Mouse (Mus musculus): ENCODE data around the gene Nin. TPM values are rescaled to one million over a fixed set of nuclear protein-coding genes. Genes with fewer than 3 reads are reported as not detected.

The Nin gene
- polyA plus RNA-seq, 1 experiment from 2014 or later: 9.4 TPM

DNA sequence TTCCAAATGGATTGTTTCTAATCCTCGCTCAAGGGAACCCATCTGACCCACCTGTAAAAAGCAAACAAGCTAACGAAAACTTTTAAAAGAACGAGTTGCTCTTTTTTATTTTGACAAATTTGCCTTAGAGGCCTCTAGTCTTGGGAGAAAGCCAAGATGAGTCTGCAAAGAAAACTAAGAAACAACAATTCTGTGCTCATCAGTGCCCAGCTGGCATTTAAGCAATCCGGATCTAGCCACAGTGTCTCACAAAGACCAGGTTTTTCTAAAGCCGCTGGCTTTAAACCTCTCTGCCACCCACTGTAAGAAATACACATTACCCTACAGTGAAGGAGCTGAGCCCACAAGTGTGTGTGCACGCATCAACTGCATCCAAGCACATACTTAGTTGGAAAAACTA, 88.1 kb downstream of the Nin start:
- no peak for ATAC-seq
- 93% methylated on average over 6 of the region's 6 CpGs for WGBS
- no peak overlapping the region for H3K4me3 ChIP-seq (ENCODE audit: low read length)
- no peaks in the 10 kb centered on the region for H3K4me1 ChIP-seq (ENCODE audit: control insufficient read depth, insufficient read depth, low read depth, low read length)
- no peak overlapping the region for H3K9ac ChIP-seq (ENCODE audit: low read depth, low read length)
- H3K27me3 ChIP-seq (replicated peaks; ENCODE audit: control insufficient read depth, insufficient read depth, low read length): no peaks in the 10 kb centered on the region
- H3K36me3 ChIP-seq (ENCODE audit: control insufficient read depth, insufficient read depth, low read length): peaks cover 27% of the 10 kb centered on the region
- no peak overlapping the region for H3K4me2 ChIP-seq (ENCODE audit: low read length)
- H3K27ac ChIP-seq (ENCODE audit: low read depth, low read length): no peak overlapping the region
- no peaks in the 10 kb centered on the region for H3K9me3 ChIP-seq (ENCODE audit: control insufficient read depth, low read length)

DNA sequence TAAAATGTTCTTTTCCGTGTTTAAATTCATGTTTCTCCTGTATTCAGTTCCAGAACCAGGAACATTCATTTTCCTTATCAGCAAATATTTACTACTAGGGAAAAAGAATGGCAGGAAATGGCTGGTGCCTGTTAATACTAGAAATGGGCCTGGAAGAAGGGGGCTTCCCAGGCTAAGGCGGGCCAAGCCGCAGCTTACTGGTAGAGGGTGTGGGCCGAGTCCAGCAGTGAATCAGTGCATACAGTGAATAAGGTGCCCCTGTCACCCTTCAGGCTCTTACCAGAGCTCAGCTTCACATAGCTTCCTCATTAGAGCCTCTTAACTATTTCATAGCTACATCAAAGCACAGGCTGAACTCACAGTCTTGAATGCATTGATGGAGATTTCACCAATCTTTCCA, 89.9 kb downstream of the Nin start:
- H3K27ac ChIP-seq (ENCODE audit: low read depth, low read length): no peak overlapping the region
- no peak overlapping the region for H3K4me2 ChIP-seq (ENCODE audit: low read length)
- no peaks in the 10 kb centered on the region for H3K9me3 ChIP-seq (ENCODE audit: control insufficient read depth, low read length)
- H3K4me1 ChIP-seq (ENCODE audit: control insufficient read depth, insufficient read depth, low read depth, low read length): no peaks in the 10 kb centered on the region
- no peak overlapping the region for H3K9ac ChIP-seq (ENCODE audit: low read depth, low read length)
- no peak for ATAC-seq
- H3K4me3 ChIP-seq (ENCODE audit: low read length): no peak overlapping the region
- H3K27me3 ChIP-seq (replicated peaks; ENCODE audit: control insufficient read depth, insufficient read depth, low read length): no peaks in the 10 kb centered on the region
- WGBS: 89% methylated on average over 4 of the region's 4 CpGs
- peaks cover 25% of the 10 kb centered on the region for H3K36me3 ChIP-seq (ENCODE audit: control insufficient read depth, insufficient read depth, low read length)

DNA sequence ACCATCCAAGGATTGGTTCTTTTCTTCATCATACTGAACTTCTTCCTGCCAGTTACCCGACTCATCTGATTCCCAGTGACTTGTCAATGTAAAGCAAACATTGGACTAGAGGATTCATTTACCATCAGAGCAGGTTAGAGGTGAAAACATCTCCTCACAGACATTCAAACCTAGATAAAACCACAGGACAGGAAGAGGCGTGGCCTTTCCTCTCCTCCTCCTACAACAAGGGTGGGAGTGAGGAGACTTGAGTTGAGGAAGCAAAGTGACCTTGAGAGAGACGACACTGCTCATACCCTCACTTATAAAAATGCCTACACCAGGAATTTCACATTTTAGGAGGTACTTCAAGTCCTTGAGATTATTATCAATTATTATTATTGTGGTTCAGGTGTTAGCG, 95.4 kb downstream of the Nin start:
- Histone ChIP-seq H3K36me3 (ENCODE audit: control insufficient read depth, insufficient read depth, low read length) (peaks cover 15% of the 10 kb centered on the region), H3K27me3 (replicated peaks; ENCODE audit: control insufficient read depth, insufficient read depth, low read length) (no peaks in the 10 kb centered on the region), H3K4me2 (ENCODE audit: low read length) (no peak overlapping the region), H3K27ac (ENCODE audit: low read depth, low read length) (no peak overlapping the region), H3K4me1 (ENCODE audit: control insufficient read depth, insufficient read depth, low read depth, low read length) (no peaks in the 10 kb centered on the region), H3K9me3 (ENCODE audit: control insufficient read depth, low read length) (no peaks in the 10 kb centered on the region), H3K9ac (ENCODE audit: low read depth, low read length) (no peak overlapping the region), H3K4me3 (ENCODE audit: low read length) (no peak overlapping the region)
- ATAC-seq: no peak
- 89% methylated on average over 4 of the region's 4 CpGs for WGBS

DNA sequence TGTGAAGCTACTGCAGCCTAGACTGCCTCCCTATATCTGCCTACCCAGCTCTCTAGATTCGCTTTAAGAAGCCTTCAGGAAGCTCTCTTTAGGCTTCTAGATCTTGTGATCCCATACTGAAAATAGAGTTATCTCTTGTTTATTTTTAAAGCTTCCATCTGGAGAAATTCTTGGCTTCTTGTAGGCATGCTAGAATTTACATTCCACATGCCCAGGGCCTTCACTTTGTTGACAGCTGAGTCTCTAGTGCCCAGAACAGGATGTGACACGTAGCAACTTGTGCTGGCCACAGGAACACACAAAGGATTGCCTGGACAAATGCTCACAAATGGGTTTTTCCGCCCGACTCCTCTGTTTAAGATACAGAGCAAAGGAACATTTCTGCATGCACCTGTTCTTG, 97.6 kb downstream of the Nin start:
- 87% methylated on average over 4 of the region's 4 CpGs for WGBS
- ATAC-seq: no peak
- H3K27me3 ChIP-seq (replicated peaks; ENCODE audit: control insufficient read depth, insufficient read depth, low read length): no peaks in the 10 kb centered on the region
- H3K4me2 ChIP-seq (ENCODE audit: low read length): no peak overlapping the region
- H3K36me3 ChIP-seq (ENCODE audit: control insufficient read depth, insufficient read depth, low read length): peaks cover 15% of the 10 kb centered on the region
- no peak overlapping the region for H3K4me3 ChIP-seq (ENCODE audit: low read length)
- no peak overlapping the region for H3K9ac ChIP-seq (ENCODE audit: low read depth, low read length)
- no peaks in the 10 kb centered on the region for H3K4me1 ChIP-seq (ENCODE audit: control insufficient read depth, insufficient read depth, low read depth, low read length)
- no peak overlapping the region for H3K27ac ChIP-seq (ENCODE audit: low read depth, low read length)
- no peaks in the 10 kb centered on the region for H3K9me3 ChIP-seq (ENCODE audit: control insufficient read depth, low read length)

DNA sequence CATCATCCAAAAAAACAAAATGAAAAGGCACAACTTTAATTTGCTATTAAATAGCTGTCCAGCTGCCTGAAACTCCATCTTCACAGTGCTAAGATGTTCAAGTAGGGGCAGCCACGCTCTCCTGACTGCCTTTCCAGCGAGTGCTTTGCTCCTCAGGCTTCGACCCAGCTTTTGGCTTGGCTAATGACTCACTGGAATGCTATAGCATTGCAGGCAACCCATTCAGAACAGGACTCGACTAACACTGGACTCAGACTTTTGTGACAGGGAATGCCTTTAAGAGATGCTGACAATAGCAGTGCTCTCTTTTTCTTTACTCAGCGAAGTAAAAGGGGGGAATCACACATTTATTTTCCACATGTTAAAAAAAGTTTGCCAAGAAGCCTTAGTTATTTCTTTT, 101.8 kb downstream of the Nin start:
- H3K27me3 ChIP-seq (replicated peaks; ENCODE audit: control insufficient read depth, insufficient read depth, low read length): no peaks in the 10 kb centered on the region
- no peak overlapping the region for H3K4me3 ChIP-seq (ENCODE audit: low read length)
- H3K9ac ChIP-seq (ENCODE audit: low read depth, low read length): no peak overlapping the region
- peaks cover 10% of the 10 kb centered on the region for H3K36me3 ChIP-seq (ENCODE audit: control insufficient read depth, insufficient read depth, low read length)
- no peak overlapping the region for H3K4me2 ChIP-seq (ENCODE audit: low read length)
- H3K27ac ChIP-seq (ENCODE audit: low read depth, low read length): no peak overlapping the region
- WGBS: 33% methylated on average over 5 of the region's 5 CpGs
- no peaks in the 10 kb centered on the region for H3K9me3 ChIP-seq (ENCODE audit: control insufficient read depth, low read length)
- H3K4me1 ChIP-seq (ENCODE audit: control insufficient read depth, insufficient read depth, low read depth, low read length): no peaks in the 10 kb centered on the region
- no peak for ATAC-seq

GRCm38 (mm10) chr12:70010356-70010755, 103.2 kb downstream of the Nin start:
- Histone ChIP-seq H3K4me2 (ENCODE audit: low read length) (no peak overlapping the region), H3K4me3 (ENCODE audit: low read length) (no peak overlapping the region), H3K9ac (ENCODE audit: low read depth, low read length) (no peak overlapping the region), H3K27ac (ENCODE audit: low read depth, low read length) (no peak overlapping the region), H3K4me1 (ENCODE audit: control insufficient read depth, insufficient read depth, low read depth, low read length) (no peaks in the 10 kb centered on the region), H3K36me3 (ENCODE audit: control insufficient read depth, insufficient read depth, low read length) (peaks cover 10% of the 10 kb centered on the region), H3K9me3 (ENCODE audit: control insufficient read depth, low read length) (no peaks in the 10 kb centered on the region), H3K27me3 (replicated peaks; ENCODE audit: control insufficient read depth, insufficient read depth, low read length) (no peaks in the 10 kb centered on the region)
- WGBS: 86% methylated on average over 4 of the region's 4 CpGs
- no peak for ATAC-seq

DNA sequence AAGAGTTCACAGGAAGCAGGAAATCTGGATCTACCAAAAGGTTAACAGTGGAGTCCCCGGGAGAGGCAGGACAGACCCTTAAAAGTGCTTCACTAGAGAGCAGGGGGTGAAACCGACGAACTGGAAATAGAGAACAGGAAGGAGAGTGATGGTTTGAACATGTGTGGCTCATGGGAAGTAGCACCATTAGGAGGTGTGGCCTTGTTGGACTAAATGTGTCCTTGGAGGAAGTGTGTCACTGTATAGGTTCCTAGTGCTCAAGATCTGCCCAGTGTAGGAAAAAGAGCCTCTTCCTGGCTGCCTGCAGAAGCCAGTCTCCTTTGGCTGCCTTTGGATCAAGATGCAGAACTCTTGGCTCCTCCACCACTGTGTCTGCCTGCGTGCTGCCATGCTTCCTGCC, 108.4 kb downstream of the Nin start:
- no peak for ATAC-seq
- 84% methylated on average over 4 of the region's 4 CpGs for WGBS
- no peaks in the 10 kb centered on the region for H3K36me3 ChIP-seq (ENCODE audit: control insufficient read depth, insufficient read depth, low read length)

DNA sequence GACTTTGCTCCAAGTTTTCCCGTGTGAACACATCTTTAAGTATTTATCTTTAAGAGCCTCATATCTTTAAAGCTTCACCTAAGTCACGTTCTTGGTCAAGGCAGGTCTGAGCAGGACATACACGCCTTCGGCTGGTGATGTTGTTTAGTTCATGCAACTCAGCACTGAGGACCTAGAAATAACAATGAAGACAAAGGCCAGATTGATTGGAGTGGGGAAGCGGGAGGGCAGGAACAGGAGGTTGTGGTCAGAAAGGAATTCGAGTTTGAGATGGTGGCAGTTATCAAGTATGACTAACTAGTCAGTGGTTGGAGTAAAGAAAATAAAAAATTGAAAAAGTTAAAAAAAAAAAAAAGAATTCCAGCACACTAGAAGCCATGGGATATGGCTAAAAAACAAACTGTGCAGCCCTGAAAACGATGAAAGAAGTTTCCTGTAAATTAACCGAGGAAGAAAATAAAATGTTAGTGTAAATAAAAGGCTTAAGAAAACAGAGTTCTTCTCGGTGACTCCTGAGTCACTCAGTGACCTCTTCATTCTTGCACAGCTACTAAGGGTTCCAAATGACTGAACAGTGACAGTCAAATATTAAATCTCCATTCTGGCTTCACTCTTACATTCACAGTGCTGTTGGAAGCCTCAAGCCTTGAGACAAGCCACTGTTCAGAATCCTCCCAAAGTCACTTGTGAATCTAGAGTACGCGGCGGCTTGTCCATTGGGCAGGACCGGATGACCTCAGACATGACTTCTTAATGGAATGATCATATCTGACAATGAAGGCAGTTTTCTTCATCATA, 115.1 kb downstream of the Nin start:
- H3K27me3 ChIP-seq (replicated peaks; ENCODE audit: control insufficient read depth, insufficient read depth, low read length): no peaks in the 10 kb centered on the region

More for the DNA sequence above, 108.4 kb downstream of the Nin start:
- Histone ChIP-seq H3K9me3 (ENCODE audit: control insufficient read depth, low read length) (no peaks in the 10 kb centered on the region), H3K4me1 (ENCODE audit: control insufficient read depth, insufficient read depth, low read depth, low read length) (no peaks in the 10 kb centered on the region), H3K9ac (ENCODE audit: low read depth, low read length) (no peak overlapping the region), H3K27me3 (replicated peaks; ENCODE audit: control insufficient read depth, insufficient read depth, low read length) (no peaks in the 10 kb centered on the region), H3K4me3 (ENCODE audit: low read length) (no peak overlapping the region), H3K4me2 (ENCODE audit: low read length) (no peak overlapping the region), H3K27ac (ENCODE audit: low read depth, low read length) (no peak overlapping the region)

GRCm38 (mm10) chr12:69995382-69995781, 118.1 kb downstream of the Nin start:
- no peaks in the 10 kb centered on the region for H3K4me1 ChIP-seq (ENCODE audit: control insufficient read depth, insufficient read depth, low read depth, low read length)
- no peaks in the 10 kb centered on the region for H3K9me3 ChIP-seq (ENCODE audit: control insufficient read depth, low read length)
- WGBS: 76% methylated on average over 3 of the region's 3 CpGs
- H3K27me3 ChIP-seq (replicated peaks; ENCODE audit: control insufficient read depth, insufficient read depth, low read length): no peaks in the 10 kb centered on the region
- H3K27ac ChIP-seq (ENCODE audit: low read depth, low read length): no peak overlapping the region
- no peak overlapping the region for H3K4me2 ChIP-seq (ENCODE audit: low read length)
- H3K4me3 ChIP-seq (ENCODE audit: low read length): no peak overlapping the region
- no peak overlapping the region for H3K9ac ChIP-seq (ENCODE audit: low read depth, low read length)
- no peaks in the 10 kb centered on the region for H3K36me3 ChIP-seq (ENCODE audit: control insufficient read depth, insufficient read depth, low read length)
- ATAC-seq: no peak

More for the DNA sequence above, 115.1 kb downstream of the Nin start:
- ATAC-seq: no peak
- WGBS: 86% methylated on average over 13 of the region's 13 CpGs
- no peak overlapping the region for H3K4me2 ChIP-seq (ENCODE audit: low read length)
- H3K9me3 ChIP-seq (ENCODE audit: control insufficient read depth, low read length): no peaks in the 10 kb centered on the region
- H3K4me1 ChIP-seq (ENCODE audit: control insufficient read depth, insufficient read depth, low read depth, low read length): no peaks in the 10 kb centered on the region
- H3K27ac ChIP-seq (ENCODE audit: low read depth, low read length): no peak overlapping the region
- H3K36me3 ChIP-seq (ENCODE audit: control insufficient read depth, insufficient read depth, low read length): no peaks in the 10 kb centered on the region
- no peak overlapping the region for H3K9ac ChIP-seq (ENCODE audit: low read depth, low read length)
- H3K4me3 ChIP-seq (ENCODE audit: low read length): no peak overlapping the region
